Mouse (Mus musculus) layer of hippocampus, adult 2 months (tissue): ENCODE results near the gene Igdcc3. TPM values are rescaled to one million over a fixed set of nuclear protein-coding genes. Genes with fewer than 3 reads are reported as not detected.

Experiments used
- DNase-seq, 2 experiments: peaks; one replicate each; pipeline ENCODE4 v3.0.0; 2022; ENCODE audit warnings: low spot score in 2 of 2
- H3K27ac ChIP-seq: fragments of 200-600 bp; 2 replicates; pipeline ENCODE4 v1.8.1; 2022
- H3K4me3 ChIP-seq: fragments of 200-600 bp; 2 replicates; pipeline ENCODE4 v1.8.1; 2022; ENCODE audit warnings: mild to moderate bottlenecking
- CTCF ChIP-seq: fragments of 200-600 bp; conservative IDR thresholded peaks from 2 replicates; pipeline ENCODE4 v1.8.1; 2022; ENCODE audit warnings: antibody characterized with exemption, mild to moderate bottlenecking, moderate library complexity
- total RNA-seq, 2 experiments: library from RNA; stranded (reverse); gene quantifications; 2 replicates each; pipeline ENCODE4 v1.2.3; 2021

The Igdcc3 gene
- total RNA-seq, 2 experiments from 2014 or later = 3.5 to 4.9 TPM

DNA sequence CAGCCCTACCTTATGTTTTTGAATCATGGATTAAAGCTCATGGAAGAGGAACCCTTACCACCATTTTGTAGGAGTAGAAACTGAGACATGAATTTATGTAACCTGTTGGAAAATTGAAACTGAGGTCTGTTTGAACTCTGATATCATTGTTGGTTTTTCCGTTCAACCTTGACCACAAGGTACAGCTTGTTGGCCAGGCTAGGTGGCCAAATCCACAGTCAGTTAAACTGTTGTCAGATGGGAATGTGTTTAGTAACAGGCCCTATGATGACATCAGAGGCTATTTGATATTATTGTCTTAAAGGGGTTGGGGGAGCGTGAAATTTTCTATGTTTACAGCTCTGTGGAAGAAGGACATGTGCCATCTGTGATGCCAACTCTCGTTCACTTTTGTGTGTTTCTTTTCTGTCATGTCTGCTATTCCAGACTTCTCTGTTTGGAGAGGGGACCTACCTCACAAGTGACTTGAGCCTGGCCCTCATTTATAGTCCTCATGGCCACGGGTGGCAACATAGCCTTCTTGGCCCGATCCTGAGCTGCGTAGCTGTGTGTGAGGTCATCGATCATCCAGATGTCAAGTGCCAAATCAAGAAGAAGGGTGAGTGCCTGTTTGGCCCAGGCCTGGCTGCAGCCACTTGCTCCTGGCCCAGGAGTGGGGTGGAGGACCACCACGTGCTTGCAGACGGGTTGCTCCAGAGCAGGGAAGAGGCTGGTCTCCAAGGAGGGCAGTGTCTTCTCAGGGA, 92.4 kb downstream of the Igdcc3 start:
- TF ChIP-seq CTCF = no peak
- H3K27ac ChIP-seq = no peak overlapping the region
- DNase-seq = no peak
- no peak overlapping the region for H3K4me3 ChIP-seq

DNA sequence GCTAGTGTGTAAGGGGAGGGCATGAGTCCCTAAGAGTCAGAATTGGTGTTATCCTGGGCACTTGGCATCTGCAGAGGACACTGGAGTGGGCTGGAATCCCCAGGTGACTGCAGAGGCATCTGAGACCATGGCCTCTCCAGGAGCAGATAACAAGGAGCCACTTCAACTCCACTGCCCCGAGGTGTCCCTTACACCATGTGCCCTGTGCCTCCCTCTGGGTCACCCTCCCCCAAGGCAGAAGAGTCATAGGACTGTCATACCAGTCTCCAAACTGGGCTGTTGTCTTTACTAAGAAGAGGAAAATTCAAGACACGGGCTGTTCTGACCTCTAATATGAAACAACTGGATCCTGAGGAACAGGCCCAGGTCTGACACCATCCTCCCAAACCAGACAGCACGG, 93.7 kb downstream of the Igdcc3 start:
- no peak overlapping the region for H3K4me3 ChIP-seq
- no peak for TF ChIP-seq CTCF
- no peak overlapping the region for H3K27ac ChIP-seq
- DNase-seq = no peak

Other genes starting within 250 kb of the Igdcc3 start
- under 1 TPM in 1 of 2 experiments, not detected in 1; 0.10 TPM for gene Slc24a1, start 189.6 kb upstream of the Igdcc3 start, total RNA-seq
- gene Ints14, start 180.3 kb upstream of the Igdcc3 start, total RNA-seq = 10 to 100 TPM; 19.9 to 20.2 TPM
- gene Hacd3, start 119.5 kb upstream of the Igdcc3 start, total RNA-seq = 100 to 1,000 TPM; 149 to 156 TPM
- 100 to 1,000 TPM; 162 to 170 TPM for gene Dpp8, start 108.8 kb upstream of the Igdcc3 start, total RNA-seq
- gene Igdcc4, start 39.7 kb upstream of the Igdcc3 start, total RNA-seq = 10 to 100 TPM; 34.7 to 38.8 TPM
- gene Parp16, start 54.2 kb downstream of the Igdcc3 start, total RNA-seq = 1 to 10 TPM; 5.0 to 5.1 TPM
- under 1 TPM in 1 of 2 experiments, not detected in 1; 0.26 TPM for gene Cilp, start 124.0 kb downstream of the Igdcc3 start, total RNA-seq
- 10 to 100 TPM; 32.6 to 35.8 TPM for gene Clpx, start 153.1 kb downstream of the Igdcc3 start, total RNA-seq
- gene Pdcd7, start 204.9 kb downstream of the Igdcc3 start, total RNA-seq = 10 to 100 TPM; 29.2 to 30.8 TPM
- gene Ubap1l, start 219.9 kb downstream of the Igdcc3 start, total RNA-seq = 1 to 10 TPM; 2.5 to 6.2 TPM